Mouse (Mus musculus) ES-E14 (cell line): ENCODE data around the gene Pde4d. TPM values are rescaled to one million over a fixed set of nuclear protein-coding genes. Genes with fewer than 3 reads are reported as not detected.

ENCODE experiments used
- DNase-seq: peaks from one replicate; pipeline ENCODE4 v3.0.0-alpha.2; 2013; ENCODE audit warnings: low read depth, low spot score
- H3K27ac ChIP-seq: 2 replicates; pipeline ENCODE4 v1.5.1; 2012; ENCODE audit warnings: low read depth, mild to moderate bottlenecking, low read length, moderate library complexity, mixed read lengths; ENCODE audit not compliant: poor library complexity, insufficient read depth, severe bottlenecking
- H3K36me3 ChIP-seq: 2 replicates; pipeline ENCODE4 v1.6.1; 2012; ENCODE audit warnings: mild to moderate bottlenecking, low read length, moderate library complexity, mixed read lengths; ENCODE audit not compliant: control insufficient read depth, poor library complexity, insufficient read depth, severe bottlenecking
- H3K4me1 ChIP-seq, 2 experiments: fragments of 150-350 bp in 1 of 2; sonication (generic) in 1 of 2; 2 replicates each; pipeline ENCODE4 v1.6.1; 2012; ENCODE audit warnings: low read length in 2 of 2, mild to moderate bottlenecking in 1 of 2, mixed read lengths in 1 of 2; ENCODE audit not compliant: control insufficient read depth in 2 of 2, insufficient read depth in 2 of 2, poor library complexity in 1 of 2
- H3K4me3 ChIP-seq, 2 experiments: fragments of 150-350 bp in 1 of 2; sonication (generic) in 1 of 2; 2 replicates each; pipeline ENCODE4 v1.5.1; 2012; ENCODE audit warnings: low read length in 2 of 2, low read depth in 1 of 2, mild to moderate bottlenecking in 1 of 2, mixed read lengths in 1 of 2; ENCODE audit not compliant: insufficient read depth in 1 of 2, poor library complexity in 1 of 2, severe bottlenecking in 1 of 2
- H3K9ac ChIP-seq: 2 replicates; pipeline ENCODE4 v1.6.1; 2012; ENCODE audit warnings: low read depth, mild to moderate bottlenecking, low read length, mixed read lengths; ENCODE audit not compliant: poor library complexity, insufficient read depth, severe bottlenecking
- H3K9me3 ChIP-seq: fragments of 150-350 bp; sonication (generic); 2 replicates; pipeline ENCODE4 v1.6.1; 2012; ENCODE audit warnings: low read depth, mild to moderate bottlenecking, low read length; ENCODE audit not compliant: control insufficient read depth, insufficient read depth
- CHD2 ChIP-seq: IDR thresholded peaks from 2 replicates; pipeline ENCODE4 v1.6.1; 2014; ENCODE audit warnings: mild to moderate bottlenecking, low read depth, low read length, inconsistent platforms
- HCFC1 ChIP-seq: IDR thresholded peaks from 2 replicates; pipeline ENCODE4 v1.6.1; 2012; ENCODE audit warnings: low read length, inconsistent platforms, borderline replicate concordance; ENCODE audit not compliant: insufficient read depth
- MAFK ChIP-seq: IDR thresholded peaks from 2 replicates; pipeline ENCODE4 v1.6.1; 2014; ENCODE audit warnings: mild to moderate bottlenecking, low read depth, low read length, inconsistent platforms; ENCODE audit not compliant: insufficient read depth
- ZC3H11A ChIP-seq: IDR thresholded peaks from 2 replicates; pipeline ENCODE4 v1.6.1; 2012; ENCODE audit warnings: low read depth, mild to moderate bottlenecking, inconsistent platforms, low read length, borderline replicate concordance
- ZNF384 ChIP-seq: IDR thresholded peaks from 2 replicates; pipeline ENCODE4 v1.6.1; 2012; ENCODE audit warnings: low read depth, low read length, inconsistent platforms
- in situ Hi-C, 2 experiments: fragments of 600-800 bp; cut with MboI; formaldehyde crosslinking; loops; one replicate each; pipeline ENCODE4 v1.15.1; 2025; ENCODE audit warnings: low sequenced_read_pairs in 2 of 2, inconsistent platforms in 1 of 2; ENCODE audit not compliant: unreplicated experiment in 2 of 2
- total RNA-seq: library from RNA; depleted of rRNA; stranded (reverse); fragments of 300-350 nt; gene quantifications from 2 replicates; pipeline ENCODE4 v1.2.3, GENCODE M21; 2012

Gene Pde4d
- total RNA-seq, 1 experiment = 10.4 TPM

DNA sequence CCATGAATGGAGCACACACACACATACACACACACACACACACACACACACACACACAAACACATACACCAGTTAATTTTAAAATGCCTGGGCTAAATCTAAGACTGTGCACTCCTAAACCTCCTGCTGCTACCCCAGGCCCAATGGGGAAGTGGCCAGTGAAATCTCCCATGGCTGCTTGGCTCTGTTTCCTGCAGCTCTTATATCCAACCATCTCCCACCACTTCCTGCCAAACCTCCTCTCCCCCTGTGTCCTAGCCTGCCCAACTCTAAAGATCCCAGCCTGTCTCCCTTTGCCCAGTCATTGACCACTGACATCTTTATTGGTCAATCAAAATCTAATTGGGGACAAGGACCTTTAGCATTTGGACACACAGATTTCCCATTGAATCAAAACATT lies 814.1 kb downstream of the Pde4d start:
- H3K4me3 ChIP-seq = no peak overlapping the region
- no peak overlapping the region for H3K9ac ChIP-seq
- peaks cover 0 to 5% of the 10 kb centered on the region in 2 experiments; a peak in 2 of 4 replicates for H3K4me1 ChIP-seq
- no peak for TF ChIP-seq ZC3H11A
- no peak for TF ChIP-seq CHD2
- no peak for TF ChIP-seq HCFC1
- no peak for TF ChIP-seq ZNF384
- TF ChIP-seq MAFK = no peak
- in situ Hi-C loops = no loop called here
- no peaks in the 10 kb centered on the region for H3K36me3 ChIP-seq
- no peak overlapping the region for H3K27ac ChIP-seq
- no peaks in the 10 kb centered on the region for H3K9me3 ChIP-seq
- no peak for DNase-seq

- no peak for DNase-seq
- H3K4me3 ChIP-seq = no peak overlapping the region
- H3K9ac ChIP-seq = no peak overlapping the region
- in situ Hi-C loops = no loop called here
- TF ChIP-seq ZNF384 = no peak
- no peak for TF ChIP-seq CHD2
- TF ChIP-seq MAFK = no peak
- no peak for TF ChIP-seq ZC3H11A
- TF ChIP-seq HCFC1 = no peak
- H3K4me1 ChIP-seq = no peaks in the 10 kb centered on the region
- no peaks in the 10 kb centered on the region for H3K9me3 ChIP-seq
- H3K27ac ChIP-seq = no peak overlapping the region
- H3K36me3 ChIP-seq = no peaks in the 10 kb centered on the region
Measured at GRCm38 (mm10) chr13:109268253-109268652, 818.5 kb downstream of the Pde4d start.

DNA sequence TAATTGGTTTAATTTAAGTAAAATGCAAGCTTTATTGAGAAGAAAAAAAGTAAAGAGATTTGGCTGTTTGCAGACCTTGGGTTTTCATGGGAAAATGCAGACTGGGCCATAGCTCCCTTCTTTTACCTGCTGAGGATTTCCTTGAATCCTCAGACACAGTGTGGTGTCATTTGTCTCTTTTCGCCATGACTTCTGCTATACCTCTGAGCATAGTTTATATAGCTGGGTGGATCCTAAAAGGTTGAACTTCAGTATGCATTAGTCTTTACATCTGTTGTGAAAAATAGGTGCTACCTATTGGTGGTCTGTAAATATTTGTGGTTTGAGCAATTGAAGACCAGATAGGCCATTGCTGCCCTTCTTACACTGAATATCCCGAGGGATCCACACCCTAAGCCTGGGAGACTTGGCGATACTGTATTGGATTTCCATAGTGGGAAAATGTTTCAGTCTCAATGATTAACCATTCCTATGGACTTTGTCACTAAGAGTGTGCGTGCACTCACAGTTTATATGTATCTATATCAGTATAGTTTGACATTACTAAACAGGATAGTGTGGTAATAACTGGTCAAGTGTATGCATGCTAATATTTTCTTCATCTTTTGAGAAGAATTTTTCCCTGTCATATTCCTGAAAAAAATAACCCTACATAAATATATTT lies 819.0 kb downstream of the Pde4d start:
- H3K9me3 ChIP-seq = no peaks in the 10 kb centered on the region
- in situ Hi-C loops = no loop called here
- H3K9ac ChIP-seq = no peak overlapping the region
- H3K4me1 ChIP-seq = no peaks in the 10 kb centered on the region
- TF ChIP-seq MAFK (no peak), ZNF384 (no peak), ZC3H11A (no peak), CHD2 (no peak), HCFC1 (no peak)
- H3K36me3 ChIP-seq = no peaks in the 10 kb centered on the region
- no peak overlapping the region for H3K4me3 ChIP-seq
- no peak for DNase-seq
- no peak overlapping the region for H3K27ac ChIP-seq

DNA sequence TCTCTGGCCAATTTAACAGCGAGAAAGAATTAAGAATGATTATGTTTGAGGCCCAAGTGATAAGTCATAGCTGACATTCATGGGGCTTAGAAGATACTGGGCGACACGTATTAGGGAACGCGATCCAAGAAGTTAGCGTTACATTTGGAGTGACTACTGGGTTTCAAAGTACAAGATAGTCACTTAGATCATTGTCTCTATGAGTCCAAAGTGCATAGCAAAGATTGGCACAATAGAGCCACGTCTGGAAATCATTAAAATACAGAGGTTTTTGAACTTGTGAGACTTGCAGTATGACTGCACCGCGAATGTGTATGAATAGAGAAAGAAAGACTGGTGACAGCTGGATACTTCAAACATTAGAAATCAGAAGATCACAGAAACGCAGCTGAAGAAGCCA lies 825.1 kb downstream of the Pde4d start:
- Histone ChIP-seq H3K4me3 (no peak overlapping the region), H3K9ac (no peak overlapping the region), H3K36me3 (no peaks in the 10 kb centered on the region), H3K27ac (no peak overlapping the region), H3K4me1 (no peaks in the 10 kb centered on the region), H3K9me3 (no peaks in the 10 kb centered on the region)
- no peak for DNase-seq
- in situ Hi-C loops = no loop called here
- TF ChIP-seq ZC3H11A (no peak), CHD2 (no peak), MAFK (no peak), ZNF384 (no peak), HCFC1 (no peak)
